Mouse (Mus musculus): ENCODE results near the gene Gm11011.
A peak's percentile ranks its signal among the peaks of the same experiment; 100 is the strongest.

Gene Gm11011

GRCm38 (mm10) chr2:169589697-169590096 lies 2.2 kb upstream of the Gm11011 start:
- peak; percentile 10 for DNase-seq (ENCODE audit: low read depth)

GRCm38 (mm10) chr2:169586688-169587087 lies 857 bp downstream of the Gm11011 start:
- no peak for DNase-seq (ENCODE audit: low read depth)

- no peak for DNase-seq (ENCODE audit: low read depth)
These were observed 1.8 kb downstream of the Gm11011 start for GRCm38 (mm10) chr2:169585631-169586285.

- no peak for DNase-seq (ENCODE audit: low read depth)
These were observed 2.6 kb downstream of the Gm11011 start for GRCm38 (mm10) chr2:169584745-169585456.

- DNase-seq (ENCODE audit: low read depth), result no peak
These were observed 4.1 kb downstream of the Gm11011 start for GRCm38 (mm10) chr2:169583476-169583875.

GRCm38 (mm10) chr2:169577508-169578196 lies 9.9 kb downstream of the Gm11011 start:
- DNase-seq (ENCODE audit: low read depth), result no peak

GRCm38 (mm10) chr2:169570063-169570462 lies 17.5 kb downstream of the Gm11011 start:
- DNase-seq (ENCODE audit: low read depth), result no peak

- no peak for DNase-seq (ENCODE audit: low read depth)
These were observed 21.4 kb downstream of the Gm11011 start for GRCm38 (mm10) chr2:169566159-169566558.

GRCm38 (mm10) chr2:169565751-169566150 lies 21.8 kb downstream of the Gm11011 start:
- no peak for DNase-seq (ENCODE audit: low read depth)

GRCm38 (mm10) chr2:169545674-169546073 lies 41.9 kb downstream of the Gm11011 start:
- no peak for DNase-seq (ENCODE audit: low read depth)

GRCm38 (mm10) chr2:169538906-169539305 lies 48.6 kb downstream of the Gm11011 start:
- DNase-seq (ENCODE audit: low read depth), result no peak
